Mouse (Mus musculus) urinary bladder, adult 18-20 months (tissue): ENCODE measurements at regions not wholly inside any gene's neighbourhood (a gene's known extent, or its start where the extent isn't known, plus 50 kb on each side); places are given as distances from the start of the nearest gene placed in this dataset.
"Not testable (repeated sequence)": the region's sequence is repeated elsewhere in the genome, so short reads cannot be mapped to it uniquely, and the experiment has no call there.

Source experiments
- DNase-seq, 2 experiments: peaks; one replicate each; pipeline ENCODE4 v3.0.0; 2022; ENCODE audit warnings: low spot score in 2 of 2, mixed read lengths in 2 of 2

- not testable (repeated sequence) for DNase-seq
Measured at GRCm38 (mm10) chr14:19217916-19218315, 200.8 kb downstream of the Gm21738 start.

- DNase-seq, result no peak
Measured at GRCm38 (mm10) chr14:19208507-19208906, 210.2 kb downstream of the Gm21738 start.

DNA sequence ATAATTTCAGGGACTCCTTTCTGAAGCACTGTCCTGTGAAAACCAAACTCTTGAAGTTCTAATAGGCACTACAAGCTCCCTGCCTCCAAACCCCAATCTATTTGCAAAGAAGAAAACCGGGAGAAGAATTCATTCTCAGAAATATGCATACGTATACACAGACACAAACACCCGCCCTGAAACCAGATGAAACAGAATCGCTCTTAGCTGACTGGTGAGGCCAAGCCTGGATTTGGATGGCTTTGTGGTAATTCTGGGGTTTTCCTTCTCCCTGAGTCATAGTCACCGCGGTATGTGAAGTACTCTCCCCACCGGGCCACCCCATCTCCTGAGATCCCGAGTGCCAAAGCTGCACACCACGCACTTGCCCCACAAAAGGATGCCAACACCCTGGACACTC, 238.5 kb downstream of the Gm21738 start:
- DNase-seq, result not testable (repeated sequence)

DNA sequence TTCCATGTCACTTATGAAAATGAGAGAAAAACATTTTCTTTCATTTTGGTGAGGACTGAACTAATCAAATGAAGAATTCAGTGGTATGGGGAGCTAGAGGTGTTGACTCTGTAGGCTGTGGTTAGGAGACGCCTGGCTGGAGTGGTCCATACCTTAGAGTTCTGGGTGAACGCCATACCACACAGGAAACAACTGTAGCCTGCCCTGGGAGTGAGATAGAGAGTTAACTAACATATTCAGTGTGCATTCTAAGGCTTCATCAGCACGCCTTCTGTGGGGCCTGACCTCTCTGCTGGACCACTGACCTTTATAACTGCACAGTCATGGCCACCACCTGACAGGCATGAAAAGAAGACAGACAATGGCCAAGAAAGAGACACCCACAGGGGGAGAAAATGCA, 240.7 kb downstream of the Gm21738 start:
- not testable (repeated sequence) for DNase-seq

DNA sequence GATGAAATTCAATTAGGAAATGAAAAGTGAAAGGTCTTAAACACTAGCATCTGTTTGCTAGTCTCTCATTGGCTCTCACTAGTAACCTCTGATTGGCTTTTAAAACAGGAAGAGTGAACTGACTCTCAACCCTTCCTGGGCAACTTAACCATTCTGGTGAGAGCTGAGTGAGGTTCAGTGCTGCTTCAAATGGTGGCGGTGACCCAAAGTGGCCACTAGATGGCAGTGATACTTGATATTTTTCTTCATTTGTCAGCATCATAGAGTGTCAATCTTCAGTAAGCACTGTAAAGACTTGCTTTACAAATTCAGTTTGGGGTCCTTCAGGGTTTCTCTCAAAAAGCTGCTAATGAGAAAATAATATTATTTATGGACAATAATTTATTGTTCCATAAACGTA, 243.4 kb downstream of the Gm21738 start:
- DNase-seq, result no peak

GRCm38 (mm10) chr14:19170300-19171022, 248.3 kb downstream of the Gm21738 start:
- not testable (repeated sequence) for DNase-seq

DNA sequence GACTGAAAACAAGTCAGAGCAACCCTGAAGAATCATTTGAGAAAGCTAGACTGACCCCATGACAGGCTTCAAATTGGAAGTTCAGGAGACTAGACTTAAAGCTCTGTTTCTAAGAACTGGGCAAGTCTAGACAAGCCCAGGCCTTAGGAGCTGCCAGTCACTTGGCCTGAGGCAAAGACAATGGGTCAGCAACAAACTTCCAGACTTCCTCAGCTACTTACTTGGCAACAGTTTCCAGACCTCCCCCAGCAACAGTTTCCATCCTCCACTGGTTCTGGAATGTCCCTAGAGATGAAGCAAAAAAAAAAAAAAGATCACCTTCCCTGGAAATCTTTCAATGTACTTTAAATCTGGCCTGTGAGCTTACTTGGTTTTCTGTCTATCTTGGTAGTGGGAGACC, 251.9 kb downstream of the Gm21738 start:
- no peak for DNase-seq

GRCm38 (mm10) chr14:19139875-19140274, 245.8 kb upstream of the Ube2e2 start:
- DNase-seq, result peak in 1 of 2 experiments; percentile 10

GRCm38 (mm10) chr14:19131532-19131931, 237.5 kb upstream of the Ube2e2 start:
- no peak for DNase-seq
